Mouse (Mus musculus): ENCODE data around the gene Pxylp1. TPM values are rescaled to one million over a fixed set of nuclear protein-coding genes. Genes with fewer than 3 reads are reported as not detected.
A peak's percentile ranks its signal among the peaks of the same experiment; 100 is the strongest.

The Pxylp1 gene
- polyA plus RNA-seq, 1 experiment: not detected

GRCm38 (mm10) chr9:96868546-96868945 lies 23.9 kb downstream of the Pxylp1 start:
- TF ChIP-seq CTCF (IDR thresholded peaks at IDR 0.05; ENCODE audit: insufficient read depth, low read depth, low read length) (no peak), POLR2A (IDR thresholded peaks at IDR 0.05; ENCODE audit: insufficient read depth, low read depth, low read length) (no peak)
- no peak overlapping the region for H3K27ac ChIP-seq (ENCODE audit: insufficient read depth, low read depth, low read length)
- peaks cover 18% of the 10 kb centered on the region for H3K4me1 ChIP-seq (ENCODE audit: control insufficient read depth, insufficient read depth, low read length)
- 70% methylated on average over 6 of the region's 6 CpGs for WGBS
- no peak overlapping the region for H3K4me3 ChIP-seq (ENCODE audit: insufficient read depth, low read depth, low read length)

- TF ChIP-seq CTCF (IDR thresholded peaks at IDR 0.05; ENCODE audit: insufficient read depth, low read depth, low read length) (no peak), POLR2A (IDR thresholded peaks at IDR 0.05; ENCODE audit: insufficient read depth, low read depth, low read length) (no peak)
- 71% methylated on average over 7 of the region's 7 CpGs for WGBS
- no peak overlapping the region for H3K27ac ChIP-seq (ENCODE audit: insufficient read depth, low read depth, low read length)
- no peak overlapping the region for H3K4me3 ChIP-seq (ENCODE audit: insufficient read depth, low read depth, low read length)
- peaks cover 24% of the 10 kb centered on the region for H3K4me1 ChIP-seq (ENCODE audit: control insufficient read depth, insufficient read depth, low read length)
Observed at GRCm38 (mm10) chr9:96867165-96867564, 25.3 kb downstream of the Pxylp1 start.

- no peak overlapping the region for H3K27ac ChIP-seq (ENCODE audit: insufficient read depth, low read depth, low read length)
- H3K4me3 ChIP-seq (ENCODE audit: insufficient read depth, low read depth, low read length): no peak overlapping the region
- 80% methylated on average over 5 of the region's 5 CpGs for WGBS
- TF ChIP-seq POLR2A (IDR thresholded peaks at IDR 0.05; ENCODE audit: insufficient read depth, low read depth, low read length) (no peak), CTCF (IDR thresholded peaks at IDR 0.05; ENCODE audit: insufficient read depth, low read depth, low read length) (no peak)
- peaks cover 26% of the 10 kb centered on the region for H3K4me1 ChIP-seq (ENCODE audit: control insufficient read depth, insufficient read depth, low read length)
Observed at GRCm38 (mm10) chr9:96866196-96866595, 26.3 kb downstream of the Pxylp1 start.

- 46% methylated on average over 16 of the region's 16 CpGs for WGBS
- Histone ChIP-seq H3K27ac (ENCODE audit: insufficient read depth, low read depth, low read length) (no peak overlapping the region), H3K4me3 (ENCODE audit: insufficient read depth, low read depth, low read length) (no peak overlapping the region), H3K4me1 (ENCODE audit: control insufficient read depth, insufficient read depth, low read length) (peaks cover 32% of the 10 kb centered on the region)
- TF ChIP-seq POLR2A (IDR thresholded peaks at IDR 0.05; ENCODE audit: insufficient read depth, low read depth, low read length): no peak
Observed at GRCm38 (mm10) chr9:96865473-96866050, 26.9 kb downstream of the Pxylp1 start.

GRCm38 (mm10) chr9:96863539-96863938 lies 28.9 kb downstream of the Pxylp1 start:
- Histone ChIP-seq H3K4me3 (ENCODE audit: insufficient read depth, low read depth, low read length) (no peak overlapping the region), H3K4me1 (ENCODE audit: control insufficient read depth, insufficient read depth, low read length) (peaks cover 37% of the 10 kb centered on the region), H3K27ac (ENCODE audit: insufficient read depth, low read depth, low read length) (no peak overlapping the region)
- TF ChIP-seq POLR2A (IDR thresholded peaks at IDR 0.05; ENCODE audit: insufficient read depth, low read depth, low read length): no peak
- TF ChIP-seq CTCF (IDR thresholded peaks at IDR 0.05; ENCODE audit: insufficient read depth, low read depth, low read length): no peak
- 76% methylated on average over 3 of the region's 3 CpGs for WGBS

- Histone ChIP-seq H3K4me1 (ENCODE audit: control insufficient read depth, insufficient read depth, low read length) (peaks cover 39% of the 10 kb centered on the region), H3K27ac (ENCODE audit: insufficient read depth, low read depth, low read length) (peak overlapping the region; percentile 29; the same call in 1 of the 2 replicates), H3K4me3 (ENCODE audit: insufficient read depth, low read depth, low read length) (no peak overlapping the region)
- no peak for TF ChIP-seq CTCF (IDR thresholded peaks at IDR 0.05; ENCODE audit: insufficient read depth, low read depth, low read length)
- no peak for TF ChIP-seq POLR2A (IDR thresholded peaks at IDR 0.05; ENCODE audit: insufficient read depth, low read depth, low read length)
- WGBS: 38% methylated on average over 4 of the region's 4 CpGs
Observed at GRCm38 (mm10) chr9:96862836-96863235, 29.6 kb downstream of the Pxylp1 start.

- peak overlapping the region; percentile 74 for H3K27ac ChIP-seq (ENCODE audit: insufficient read depth, low read depth, low read length)
- peaks cover 39% of the 10 kb centered on the region for H3K4me1 ChIP-seq (ENCODE audit: control insufficient read depth, insufficient read depth, low read length)
- WGBS: 19% methylated on average over 10 of the region's 10 CpGs
- no peak overlapping the region for H3K4me3 ChIP-seq (ENCODE audit: insufficient read depth, low read depth, low read length)
- TF ChIP-seq CTCF (IDR thresholded peaks at IDR 0.05; ENCODE audit: insufficient read depth, low read depth, low read length): no peak
- TF ChIP-seq POLR2A (IDR thresholded peaks at IDR 0.05; ENCODE audit: insufficient read depth, low read depth, low read length): no peak
Observed at GRCm38 (mm10) chr9:96861092-96861487, 31.4 kb downstream of the Pxylp1 start.

GRCm38 (mm10) chr9:96860380-96861091 lies 31.9 kb downstream of the Pxylp1 start:
- WGBS: 75% methylated on average over 5 of the region's 5 CpGs
- Histone ChIP-seq H3K4me3 (ENCODE audit: insufficient read depth, low read depth, low read length) (no peak overlapping the region), H3K4me1 (ENCODE audit: control insufficient read depth, insufficient read depth, low read length) (peaks cover 38% of the 10 kb centered on the region), H3K27ac (ENCODE audit: insufficient read depth, low read depth, low read length) (peak overlapping the region; percentile 74)
- TF ChIP-seq CTCF (IDR thresholded peaks at IDR 0.05; ENCODE audit: insufficient read depth, low read depth, low read length) (no peak), POLR2A (IDR thresholded peaks at IDR 0.05; ENCODE audit: insufficient read depth, low read depth, low read length) (no peak)

GRCm38 (mm10) chr9:96859027-96859426 lies 33.4 kb downstream of the Pxylp1 start:
- 70% methylated on average over 2 of the region's 2 CpGs for WGBS
- Histone ChIP-seq H3K4me1 (ENCODE audit: control insufficient read depth, insufficient read depth, low read length) (peaks cover 44% of the 10 kb centered on the region), H3K4me3 (ENCODE audit: insufficient read depth, low read depth, low read length) (no peak overlapping the region), H3K27ac (ENCODE audit: insufficient read depth, low read depth, low read length) (no peak overlapping the region)
- TF ChIP-seq CTCF (IDR thresholded peaks at IDR 0.05; ENCODE audit: insufficient read depth, low read depth, low read length) (no peak), POLR2A (IDR thresholded peaks at IDR 0.05; ENCODE audit: insufficient read depth, low read depth, low read length) (no peak)

Measured in olfactory bulb, adult 2 months (tissue).